Mouse (Mus musculus): ENCODE measurements at regions not wholly inside any gene's neighbourhood (a gene's known extent, or its start where the extent isn't known, plus 50 kb on each side); places are given as distances from the start of the nearest gene placed in this dataset.

- H3K27ac ChIP-seq (ENCODE audit: low read length) = no peak overlapping the region
- WGBS = 58% methylated on average over 8 of the region's 8 CpGs
- H3K9ac ChIP-seq (ENCODE audit: low read length) = no peak overlapping the region
- no peak for ATAC-seq (ENCODE audit: low read depth)
- H3K9me3 ChIP-seq (ENCODE audit: control insufficient read depth, low read length) = no peaks in the 10 kb centered on the region
- H3K4me2 ChIP-seq (ENCODE audit: low read depth, low read length) = no peak overlapping the region
- no peak overlapping the region for H3K4me3 ChIP-seq (ENCODE audit: low read length)
- no peaks in the 10 kb centered on the region for H3K36me3 ChIP-seq (ENCODE audit: control insufficient read depth, insufficient read depth, low read length)
- H3K4me1 ChIP-seq (replicated peaks; ENCODE audit: control insufficient read depth, insufficient read depth, low read length) = no peaks in the 10 kb centered on the region
- H3K27me3 ChIP-seq (ENCODE audit: control insufficient read depth, insufficient read depth, low read depth, low read length) = no peaks in the 10 kb centered on the region
Measured at GRCm38 (mm10) chr2:133416990-133417581, 134.9 kb upstream of the Bmp2 start.

GRCm38 (mm10) chr2:133419686-133420303 is 132.2 kb upstream of the Bmp2 start:
- Histone ChIP-seq H3K27ac (ENCODE audit: low read length) (no peak overlapping the region), H3K9ac (ENCODE audit: low read length) (no peak overlapping the region), H3K9me3 (ENCODE audit: control insufficient read depth, low read length) (no peaks in the 10 kb centered on the region), H3K27me3 (ENCODE audit: control insufficient read depth, insufficient read depth, low read depth, low read length) (no peaks in the 10 kb centered on the region), H3K4me3 (ENCODE audit: low read length) (no peak overlapping the region), H3K36me3 (ENCODE audit: control insufficient read depth, insufficient read depth, low read length) (no peaks in the 10 kb centered on the region), H3K4me2 (ENCODE audit: low read depth, low read length) (no peak overlapping the region), H3K4me1 (replicated peaks; ENCODE audit: control insufficient read depth, insufficient read depth, low read length) (no peaks in the 10 kb centered on the region)
- ATAC-seq (ENCODE audit: low read depth) = no peak
- 66% methylated on average over 6 of the region's 6 CpGs for WGBS

- ATAC-seq (ENCODE audit: low read depth) = no peak
- Histone ChIP-seq H3K9ac (ENCODE audit: low read length) (no peak overlapping the region), H3K36me3 (ENCODE audit: control insufficient read depth, insufficient read depth, low read length) (no peaks in the 10 kb centered on the region), H3K27me3 (ENCODE audit: control insufficient read depth, insufficient read depth, low read depth, low read length) (no peaks in the 10 kb centered on the region), H3K4me2 (ENCODE audit: low read depth, low read length) (no peak overlapping the region), H3K9me3 (ENCODE audit: control insufficient read depth, low read length) (no peaks in the 10 kb centered on the region), H3K27ac (ENCODE audit: low read length) (no peak overlapping the region), H3K4me1 (replicated peaks; ENCODE audit: control insufficient read depth, insufficient read depth, low read length) (no peaks in the 10 kb centered on the region), H3K4me3 (ENCODE audit: low read length) (no peak overlapping the region)
- 60% methylated on average over 5 of the region's 5 CpGs for WGBS
Measured at GRCm38 (mm10) chr2:133425538-133425937, 126.4 kb upstream of the Bmp2 start.

GRCm38 (mm10) chr2:133427039-133427438 is 124.9 kb upstream of the Bmp2 start:
- no peak for ATAC-seq (ENCODE audit: low read depth)
- Histone ChIP-seq H3K9ac (ENCODE audit: low read length) (no peak overlapping the region), H3K36me3 (ENCODE audit: control insufficient read depth, insufficient read depth, low read length) (no peaks in the 10 kb centered on the region), H3K4me3 (ENCODE audit: low read length) (no peak overlapping the region), H3K9me3 (ENCODE audit: control insufficient read depth, low read length) (no peaks in the 10 kb centered on the region), H3K27ac (ENCODE audit: low read length) (no peak overlapping the region), H3K27me3 (ENCODE audit: control insufficient read depth, insufficient read depth, low read depth, low read length) (no peaks in the 10 kb centered on the region), H3K4me1 (replicated peaks; ENCODE audit: control insufficient read depth, insufficient read depth, low read length) (no peaks in the 10 kb centered on the region), H3K4me2 (ENCODE audit: low read depth, low read length) (no peak overlapping the region)
- WGBS = 76% methylated on average over 1 of the region's 1 CpGs

- Histone ChIP-seq H3K36me3 (ENCODE audit: control insufficient read depth, insufficient read depth, low read length) (no peaks in the 10 kb centered on the region), H3K27ac (ENCODE audit: low read length) (no peak overlapping the region), H3K4me2 (ENCODE audit: low read depth, low read length) (no peak overlapping the region), H3K9me3 (ENCODE audit: control insufficient read depth, low read length) (no peaks in the 10 kb centered on the region), H3K27me3 (ENCODE audit: control insufficient read depth, insufficient read depth, low read depth, low read length) (no peaks in the 10 kb centered on the region), H3K4me3 (ENCODE audit: low read length) (no peak overlapping the region), H3K9ac (ENCODE audit: low read length) (no peak overlapping the region), H3K4me1 (replicated peaks; ENCODE audit: control insufficient read depth, insufficient read depth, low read length) (no peaks in the 10 kb centered on the region)
- 43% methylated on average over 2 of the region's 2 CpGs for WGBS
- no peak for ATAC-seq (ENCODE audit: low read depth)
Measured at GRCm38 (mm10) chr2:133429369-133430062, 122.4 kb upstream of the Bmp2 start.

- H3K4me2 ChIP-seq (ENCODE audit: low read depth, low read length) = no peak overlapping the region
- H3K9ac ChIP-seq (ENCODE audit: low read length) = no peak overlapping the region
- H3K4me3 ChIP-seq (ENCODE audit: low read length) = no peak overlapping the region
- H3K9me3 ChIP-seq (ENCODE audit: control insufficient read depth, low read length) = no peaks in the 10 kb centered on the region
- WGBS = 36% methylated on average over 4 of the region's 4 CpGs
- no peak for ATAC-seq (ENCODE audit: low read depth)
- H3K27ac ChIP-seq (ENCODE audit: low read length) = no peak overlapping the region
- H3K36me3 ChIP-seq (ENCODE audit: control insufficient read depth, insufficient read depth, low read length) = no peaks in the 10 kb centered on the region
- no peaks in the 10 kb centered on the region for H3K27me3 ChIP-seq (ENCODE audit: control insufficient read depth, insufficient read depth, low read depth, low read length)
- H3K4me1 ChIP-seq (replicated peaks; ENCODE audit: control insufficient read depth, insufficient read depth, low read length) = no peaks in the 10 kb centered on the region
Measured at GRCm38 (mm10) chr2:133430741-133431438, 121.1 kb upstream of the Bmp2 start.

- no peak for ATAC-seq (ENCODE audit: low read depth)
- WGBS = 76% methylated on average over 10 of the region's 10 CpGs
- no peak overlapping the region for H3K4me2 ChIP-seq (ENCODE audit: low read depth, low read length)
- no peak overlapping the region for H3K4me3 ChIP-seq (ENCODE audit: low read length)
- no peaks in the 10 kb centered on the region; the same call in 1 of the 2 replicates for H3K4me1 ChIP-seq (replicated peaks; ENCODE audit: control insufficient read depth, insufficient read depth, low read length)
- no peak overlapping the region for H3K9ac ChIP-seq (ENCODE audit: low read length)
- no peak overlapping the region for H3K27ac ChIP-seq (ENCODE audit: low read length)
- H3K9me3 ChIP-seq (ENCODE audit: control insufficient read depth, low read length) = no peaks in the 10 kb centered on the region
- no peaks in the 10 kb centered on the region for H3K27me3 ChIP-seq (ENCODE audit: control insufficient read depth, insufficient read depth, low read depth, low read length)
- no peaks in the 10 kb centered on the region for H3K36me3 ChIP-seq (ENCODE audit: control insufficient read depth, insufficient read depth, low read length)
Measured at GRCm38 (mm10) chr2:133432141-133432813, 119.7 kb upstream of the Bmp2 start.

- Histone ChIP-seq H3K9me3 (ENCODE audit: control insufficient read depth, low read length) (no peaks in the 10 kb centered on the region), H3K27ac (ENCODE audit: low read length) (no peak overlapping the region), H3K36me3 (ENCODE audit: control insufficient read depth, insufficient read depth, low read length) (no peaks in the 10 kb centered on the region), H3K4me3 (ENCODE audit: low read length) (peak overlapping the region; percentile 25), H3K9ac (ENCODE audit: low read length) (no peak overlapping the region), H3K4me2 (ENCODE audit: low read depth, low read length) (peak overlapping the region; percentile 50), H3K4me1 (replicated peaks; ENCODE audit: control insufficient read depth, insufficient read depth, low read length) (no peaks in the 10 kb centered on the region; the same call in 1 of the 2 replicates), H3K27me3 (ENCODE audit: control insufficient read depth, insufficient read depth, low read depth, low read length) (no peaks in the 10 kb centered on the region)
- 51% methylated on average over 21 of the region's 22 CpGs for WGBS
- no peak for ATAC-seq (ENCODE audit: low read depth)
Measured at GRCm38 (mm10) chr2:133436913-133437843, 114.8 kb upstream of the Bmp2 start.

Data from lung, embryonic 16.5 days (tissue).